Mouse (Mus musculus): ENCODE measurements around the gene Klrc3. TPM values are rescaled to one million over a fixed set of nuclear protein-coding genes. Genes with fewer than 3 reads are reported as not detected.
"Not testable (repeated sequence)": the region's sequence is repeated elsewhere in the genome, so short reads cannot be mapped to it uniquely, and the experiment has no call there.

Klrc3 gene
- polyA plus RNA-seq (2014; fragmentation: Nextera tagmentation; extraction: Ambion mirVana), result not detected in 2 replicates

DNA sequence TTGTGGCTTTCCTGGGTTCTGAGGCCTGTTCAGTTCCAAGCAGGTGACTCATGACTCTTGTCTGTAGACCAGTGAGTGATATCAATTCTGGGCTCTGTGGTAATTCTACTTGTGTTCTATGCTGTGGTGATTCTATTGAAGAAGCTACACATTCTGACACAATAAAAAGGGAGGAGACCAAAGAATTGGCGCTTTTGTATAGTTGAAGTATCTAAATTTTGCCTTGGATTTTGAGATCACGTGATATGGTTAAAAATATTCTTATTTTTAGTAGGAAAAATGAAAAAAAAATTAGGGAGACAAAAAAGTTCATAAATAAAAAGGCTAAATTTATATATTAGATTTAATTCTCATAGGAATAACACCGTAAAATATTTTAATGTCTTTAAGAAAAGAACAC, at the start of gene Klrc3:
Klrc3 (minus strand) TSS at position 101 of the 400 bp plus-strand sequence.
- not testable (repeated sequence) for H3K4me1 ChIP-seq (replicated peaks; ENCODE audit: control insufficient read depth, insufficient read depth, low read length); H3K27ac ChIP-seq (ENCODE audit: low read depth); H3K36me3 ChIP-seq (ENCODE audit: control insufficient read depth, insufficient read depth, low read length); ATAC-seq (replicated peaks; ENCODE audit: low FRiP score, low TSS enrichment, low read depth); H3K4me3 ChIP-seq (ENCODE audit: low read depth, low read length); DNase-seq (ENCODE audit: low spot score); H3K4me2 ChIP-seq (ENCODE audit: low read length); H3K9ac ChIP-seq (ENCODE audit: low read length); H3K9me3 ChIP-seq (ENCODE audit: control insufficient read depth, low read length); H3K27me3 ChIP-seq (replicated peaks; ENCODE audit: control insufficient read depth, insufficient read depth, low read length)
- 80% methylated on average over 3 of the region's 3 CpGs for WGBS

DNA sequence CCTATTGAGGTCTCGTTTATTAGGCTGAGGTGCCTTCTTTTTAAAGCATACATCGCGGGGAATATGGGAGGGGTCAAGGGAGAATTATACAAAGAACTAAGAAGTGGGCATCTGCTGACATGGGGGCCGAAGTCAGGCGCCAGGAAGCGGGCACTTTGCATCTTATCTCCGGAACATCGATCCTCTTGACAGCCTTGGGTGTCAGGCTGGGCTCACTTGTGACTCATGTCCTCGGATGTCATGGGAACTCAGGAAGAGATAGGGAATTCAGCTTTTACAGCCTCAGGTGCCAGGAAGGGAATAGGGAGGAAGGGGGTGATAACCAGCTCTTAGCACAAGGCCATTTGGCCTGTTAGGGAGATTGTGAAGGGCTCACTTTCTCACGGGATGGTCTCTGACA, 48.3 kb upstream of the Klrc3 start:
- H3K9ac ChIP-seq (ENCODE audit: low read length); H3K36me3 ChIP-seq (ENCODE audit: control insufficient read depth, insufficient read depth, low read length); ATAC-seq (replicated peaks; ENCODE audit: low FRiP score, low TSS enrichment, low read depth); DNase-seq (ENCODE audit: low spot score); H3K27ac ChIP-seq (ENCODE audit: low read depth); H3K4me1 ChIP-seq (replicated peaks; ENCODE audit: control insufficient read depth, insufficient read depth, low read length); H3K4me3 ChIP-seq (ENCODE audit: low read depth, low read length); H3K4me2 ChIP-seq (ENCODE audit: low read length); H3K9me3 ChIP-seq (ENCODE audit: control insufficient read depth, low read length); H3K27me3 ChIP-seq (replicated peaks; ENCODE audit: control insufficient read depth, insufficient read depth, low read length): not testable (repeated sequence)
- 69% methylated on average over 10 of the region's 10 CpGs for WGBS

DNA sequence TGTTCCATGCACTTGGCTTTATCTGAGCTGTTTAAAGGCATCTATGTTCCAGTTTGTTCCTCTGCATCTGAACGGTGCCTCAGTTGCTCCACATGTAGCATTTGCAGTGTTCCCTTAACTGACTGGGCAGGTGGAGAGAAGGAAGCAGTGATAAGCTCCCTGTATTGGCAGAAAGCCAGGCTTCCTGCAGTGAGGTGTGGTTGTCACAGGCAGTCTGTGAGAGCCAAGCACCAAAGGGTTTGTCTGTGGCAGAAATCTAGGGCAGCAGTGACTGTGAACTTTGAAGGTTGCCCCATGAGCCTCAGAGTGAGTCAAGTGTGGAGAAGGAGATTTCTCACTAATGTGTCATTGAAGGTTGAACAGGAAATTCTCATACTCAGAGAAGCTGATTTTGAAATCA, 37.2 kb upstream of the Klrc3 start:
- Histone ChIP-seq H3K9ac (ENCODE audit: low read length) (no peak overlapping the region), H3K4me1 (replicated peaks; ENCODE audit: control insufficient read depth, insufficient read depth, low read length) (no peaks in the 10 kb centered on the region), H3K27me3 (replicated peaks; ENCODE audit: control insufficient read depth, insufficient read depth, low read length) (no peaks in the 10 kb centered on the region), H3K4me2 (ENCODE audit: low read length) (no peak overlapping the region), H3K27ac (ENCODE audit: low read depth) (no peak overlapping the region), H3K36me3 (ENCODE audit: control insufficient read depth, insufficient read depth, low read length) (no peaks in the 10 kb centered on the region), H3K9me3 (ENCODE audit: control insufficient read depth, low read length) (no peaks in the 10 kb centered on the region), H3K4me3 (ENCODE audit: low read depth, low read length) (no peak overlapping the region)
- 80% methylated on average over 1 of the region's 1 CpGs for WGBS
- ATAC-seq (replicated peaks; ENCODE audit: low FRiP score, low TSS enrichment, low read depth) (no peak), DNase-seq (ENCODE audit: low spot score) (no peak)

DNA sequence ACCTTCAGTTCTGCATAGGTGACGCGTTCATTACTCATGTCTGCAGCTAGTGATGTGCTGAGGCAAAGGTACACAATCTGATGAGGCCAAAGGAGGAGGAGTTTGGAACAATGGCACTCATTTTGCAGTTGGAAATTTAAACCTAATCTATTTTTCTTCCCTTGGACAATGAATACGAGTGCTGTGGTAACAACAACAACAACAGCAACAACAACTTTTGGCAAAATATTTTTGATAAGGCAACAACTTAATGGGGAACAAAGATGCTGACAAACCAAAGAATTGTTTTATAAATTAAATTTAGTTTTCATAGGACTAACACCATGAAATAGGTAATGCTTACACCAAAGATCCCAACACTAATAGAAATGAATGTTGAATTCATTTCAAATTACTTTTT, 35.7 kb upstream of the Klrc3 start, which contains the start of gene Klrc1:
Klrc1 (minus strand) TSS at position 101 of the 400 bp plus-strand sequence.
- ATAC-seq (replicated peaks; ENCODE audit: low FRiP score, low TSS enrichment, low read depth), result no peak
- WGBS, result 93% methylated on average over 3 of the region's 3 CpGs
- H3K9ac ChIP-seq (ENCODE audit: low read length), result no peak within 1 kb of the TSS

DNA sequence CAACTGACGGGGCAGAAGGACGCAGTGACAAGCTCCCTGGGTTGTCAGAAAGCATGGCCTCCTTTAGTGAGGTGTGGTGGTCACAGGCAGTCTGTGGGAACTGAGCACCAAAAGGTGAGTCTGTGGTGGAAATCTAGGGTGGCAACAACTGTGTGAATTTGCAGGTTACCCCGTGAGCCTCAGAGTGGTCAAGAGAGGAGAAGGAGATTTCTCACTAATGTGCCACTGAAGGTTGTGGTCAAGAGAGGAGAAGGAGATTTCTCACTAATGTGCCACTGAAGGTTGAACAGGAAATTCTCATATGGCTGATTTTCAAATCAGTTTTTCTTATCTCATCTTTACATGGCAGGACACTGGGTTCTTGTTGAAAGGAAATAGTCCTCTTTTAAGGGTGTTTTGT, 18.2 kb upstream of the Klrc3 start:
- not testable (repeated sequence) for ATAC-seq (replicated peaks; ENCODE audit: low FRiP score, low TSS enrichment, low read depth); H3K9ac ChIP-seq (ENCODE audit: low read length); H3K36me3 ChIP-seq (ENCODE audit: control insufficient read depth, insufficient read depth, low read length); DNase-seq (ENCODE audit: low spot score); H3K27me3 ChIP-seq (replicated peaks; ENCODE audit: control insufficient read depth, insufficient read depth, low read length); H3K4me1 ChIP-seq (replicated peaks; ENCODE audit: control insufficient read depth, insufficient read depth, low read length); H3K4me2 ChIP-seq (ENCODE audit: low read length); H3K9me3 ChIP-seq (ENCODE audit: control insufficient read depth, low read length); H3K27ac ChIP-seq (ENCODE audit: low read depth); H3K4me3 ChIP-seq (ENCODE audit: low read depth, low read length)
- no CpG with 5 or more reads among the region's 3 CpGs for WGBS

More for the DNA sequence above, 35.7 kb upstream of the Klrc3 start, which contains the start of gene Klrc1:
- no peaks in the 10 kb centered on the region for H3K36me3 ChIP-seq (ENCODE audit: control insufficient read depth, insufficient read depth, low read length)
- H3K4me3 ChIP-seq (ENCODE audit: low read depth, low read length), result no peak within 1 kb of the TSS
- H3K27me3 ChIP-seq (replicated peaks; ENCODE audit: control insufficient read depth, insufficient read depth, low read length), result no peaks in the 10 kb centered on the region
- H3K27ac ChIP-seq (ENCODE audit: low read depth), result no peak within 1 kb of the TSS
- no peaks in the 10 kb centered on the region for H3K9me3 ChIP-seq (ENCODE audit: control insufficient read depth, low read length)
- no peaks in the 10 kb centered on the region for H3K4me1 ChIP-seq (replicated peaks; ENCODE audit: control insufficient read depth, insufficient read depth, low read length)
- no peak within 1 kb of the TSS for H3K4me2 ChIP-seq (ENCODE audit: low read length)
- DNase-seq (ENCODE audit: low spot score), result no peak

DNA sequence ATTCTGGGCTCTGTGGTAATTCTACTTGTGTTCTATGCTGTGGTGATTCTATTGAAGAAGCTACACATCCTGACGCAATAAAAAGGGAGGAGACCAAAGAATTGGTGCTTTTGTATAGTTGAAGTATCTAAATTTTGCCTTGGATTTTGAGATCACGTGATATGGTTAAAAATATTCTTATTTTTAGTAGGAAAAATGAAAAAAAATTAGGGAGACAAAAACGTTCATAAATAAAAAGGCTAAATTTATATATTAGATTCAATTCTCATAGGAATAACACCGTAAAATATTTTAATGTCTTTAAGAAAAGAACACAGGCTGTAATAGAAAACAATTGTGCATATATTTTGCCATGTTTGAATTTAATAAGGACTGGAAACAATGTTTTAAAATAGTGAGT, 17.5 kb upstream of the Klrc3 start, which contains the start of gene Klrc2:
Klrc2 (minus strand) TSS at position 101 of the 400 bp plus-strand sequence.
- not testable (repeated sequence) for H3K27me3 ChIP-seq (replicated peaks; ENCODE audit: control insufficient read depth, insufficient read depth, low read length); ATAC-seq (replicated peaks; ENCODE audit: low FRiP score, low TSS enrichment, low read depth); H3K9me3 ChIP-seq (ENCODE audit: control insufficient read depth, low read length); H3K36me3 ChIP-seq (ENCODE audit: control insufficient read depth, insufficient read depth, low read length); H3K4me2 ChIP-seq (ENCODE audit: low read length); H3K4me3 ChIP-seq (ENCODE audit: low read depth, low read length); DNase-seq (ENCODE audit: low spot score); H3K4me1 ChIP-seq (replicated peaks; ENCODE audit: control insufficient read depth, insufficient read depth, low read length); H3K9ac ChIP-seq (ENCODE audit: low read length); H3K27ac ChIP-seq (ENCODE audit: low read depth)
- WGBS, result 76% methylated on average over 4 of the region's 4 CpGs

DNA sequence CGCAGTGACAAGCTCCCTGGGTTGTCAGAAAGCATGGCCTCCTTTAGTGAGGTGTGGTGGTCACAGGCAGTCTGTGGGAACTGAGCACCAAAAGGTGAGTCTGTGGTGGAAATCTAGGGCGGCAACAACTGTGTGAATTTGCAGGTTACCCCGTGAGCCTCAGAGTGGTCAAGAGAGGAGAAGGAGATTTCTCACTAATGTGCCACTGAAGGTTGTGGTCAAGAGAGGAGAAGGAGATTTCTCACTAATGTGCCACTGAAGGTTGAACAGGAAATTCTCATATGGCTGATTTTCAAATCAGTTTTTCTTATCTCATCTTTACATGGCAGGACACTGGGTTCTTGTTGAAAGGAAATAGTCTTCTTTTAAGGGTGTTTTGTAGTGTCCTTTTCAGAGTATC, 917 bp upstream of the Klrc3 start:
- H3K9me3 ChIP-seq (ENCODE audit: control insufficient read depth, low read length); H3K36me3 ChIP-seq (ENCODE audit: control insufficient read depth, insufficient read depth, low read length); H3K4me3 ChIP-seq (ENCODE audit: low read depth, low read length); H3K27me3 ChIP-seq (replicated peaks; ENCODE audit: control insufficient read depth, insufficient read depth, low read length); H3K4me2 ChIP-seq (ENCODE audit: low read length); DNase-seq (ENCODE audit: low spot score); H3K27ac ChIP-seq (ENCODE audit: low read depth); ATAC-seq (replicated peaks; ENCODE audit: low FRiP score, low TSS enrichment, low read depth); H3K4me1 ChIP-seq (replicated peaks; ENCODE audit: control insufficient read depth, insufficient read depth, low read length); H3K9ac ChIP-seq (ENCODE audit: low read length): not testable (repeated sequence)
- WGBS, result 75% methylated on average over 1 of the region's 3 CpGs

DNA sequence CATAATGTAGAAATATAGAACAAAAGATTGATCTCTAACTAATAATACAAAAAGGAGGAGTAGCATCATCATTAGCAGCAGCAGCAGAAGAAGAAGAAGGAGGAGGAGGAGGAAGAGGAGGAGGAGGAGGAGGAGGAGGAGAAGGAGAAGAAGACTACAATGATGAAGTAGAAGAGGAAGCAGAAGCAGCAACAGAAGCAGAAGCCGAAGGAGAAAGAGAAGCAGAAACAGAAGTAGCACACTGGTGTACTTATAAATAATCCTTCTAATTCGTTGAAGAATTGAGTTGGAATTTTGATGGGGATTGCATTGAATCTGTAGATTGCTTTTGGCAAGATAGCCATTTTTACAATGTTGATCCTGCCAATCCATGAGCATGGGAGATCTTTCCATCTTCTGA, 12.1 kb downstream of the Klrc3 start:
- ATAC-seq (replicated peaks; ENCODE audit: low FRiP score, low TSS enrichment, low read depth), result not testable (repeated sequence)

DNA sequence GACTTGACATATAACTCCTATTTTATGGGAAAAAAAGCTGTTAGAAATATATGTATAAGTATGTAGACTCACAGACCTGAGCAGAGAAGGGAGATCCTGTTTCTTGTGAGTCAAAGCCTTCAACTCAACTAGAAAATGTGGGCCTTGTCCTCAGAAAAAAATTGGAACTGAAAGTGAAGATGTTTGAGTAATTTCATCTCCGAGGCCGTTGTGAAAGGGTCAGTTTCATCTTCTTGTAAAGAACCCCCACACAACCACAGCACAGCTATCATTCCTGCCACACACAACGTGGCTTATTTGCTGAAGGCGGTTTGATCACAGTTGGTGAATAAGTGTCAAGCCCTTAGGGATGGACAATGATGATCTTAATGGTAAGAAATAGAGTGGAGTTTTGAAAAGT, 19.4 kb downstream of the Klrc3 start, which contains the start of gene Klrk1:
Klrk1 (minus strand) TSS at position 130 of the 400 bp plus-strand sequence.
- no peak within 1 kb of the TSS for H3K9ac ChIP-seq (ENCODE audit: low read length)
- no peak within 1 kb of the TSS for H3K27ac ChIP-seq (ENCODE audit: low read depth)
- H3K4me1 ChIP-seq (replicated peaks; ENCODE audit: control insufficient read depth, insufficient read depth, low read length), result no peaks in the 10 kb centered on the region
- no peaks in the 10 kb centered on the region for H3K36me3 ChIP-seq (ENCODE audit: control insufficient read depth, insufficient read depth, low read length)
- H3K9me3 ChIP-seq (ENCODE audit: control insufficient read depth, low read length), result no peaks in the 10 kb centered on the region
- no peak within 1 kb of the TSS for H3K4me2 ChIP-seq (ENCODE audit: low read length)
- WGBS, result 80% methylated on average over 4 of the region's 4 CpGs
- ATAC-seq (replicated peaks; ENCODE audit: low FRiP score, low TSS enrichment, low read depth) (no peak), DNase-seq (ENCODE audit: low spot score) (no peak)
- H3K27me3 ChIP-seq (replicated peaks; ENCODE audit: control insufficient read depth, insufficient read depth, low read length), result no peaks in the 10 kb centered on the region
- no peak within 1 kb of the TSS for H3K4me3 ChIP-seq (ENCODE audit: low read depth, low read length)

More for the DNA sequence above, 12.1 kb downstream of the Klrc3 start:
- not testable (repeated sequence) for DNase-seq (ENCODE audit: low spot score); H3K4me2 ChIP-seq (ENCODE audit: low read length); H3K9me3 ChIP-seq (ENCODE audit: control insufficient read depth, low read length); H3K4me1 ChIP-seq (replicated peaks; ENCODE audit: control insufficient read depth, insufficient read depth, low read length); H3K27ac ChIP-seq (ENCODE audit: low read depth); H3K36me3 ChIP-seq (ENCODE audit: control insufficient read depth, insufficient read depth, low read length); H3K4me3 ChIP-seq (ENCODE audit: low read depth, low read length); H3K27me3 ChIP-seq (replicated peaks; ENCODE audit: control insufficient read depth, insufficient read depth, low read length); H3K9ac ChIP-seq (ENCODE audit: low read length)
- 75% methylated on average over 2 of the region's 2 CpGs for WGBS

Data from intestine, embryonic 14.5 days (tissue).